Mouse (Mus musculus) activated CD4-positive, CD25-positive, alpha-beta regulatory T cell, adult 4 months (primary cell): ENCODE results near the gene Chchd4. TPM values are rescaled to one million over a fixed set of nuclear protein-coding genes. Genes with fewer than 3 reads are reported as not detected.

Experiments used
- ATAC-seq: one replicate; pipeline ENCODE4 v1.8.0; 2017
- polyA plus RNA-seq, 2 experiments: library from polyadenylated mRNA; unstranded; fragments of 100-300 nt; shearing (Covaris generic); gene quantifications; one replicate each; pipeline ENCODE4 v1.2.1; 2017

Chchd4 gene
- 10 to 100 TPM; 11.0 to 12.6 TPM for polyA plus RNA-seq

- ATAC-seq = peak; percentile 94
These were observed at the start of gene Chchd4, which contains the start of gene Tmem43 for GRCm38 (mm10) chr6:91472868-91473804. Gene Chchd4 (minus strand): TSS chr6:91473546. Gene Tmem43 (plus strand): TSS chr6:91473703.

- no peak for ATAC-seq
These were observed 49.5 kb upstream of the Chchd4 start for GRCm38 (mm10) chr6:91522816-91523215.

- no peak for ATAC-seq
These were observed 45.2 kb upstream of the Chchd4 start for GRCm38 (mm10) chr6:91518454-91519020.

- ATAC-seq = peak; percentile 90
These were observed 42.5 kb upstream of the Chchd4 start, which contains the start of the genes Xpc and Lsm3 for GRCm38 (mm10) chr6:91515545-91516449. Gene Xpc (minus strand): TSS chr6:91515888. Gene Lsm3 (plus strand): TSS chr6:91515928.

- ATAC-seq = peak; percentile 9
These were observed 41.5 kb upstream of the Chchd4 start for GRCm38 (mm10) chr6:91514737-91515362.

GRCm38 (mm10) chr6:91514135-91514534 lies 40.8 kb upstream of the Chchd4 start:
- no peak for ATAC-seq

GRCm38 (mm10) chr6:91510211-91510610 lies 36.9 kb upstream of the Chchd4 start:
- no peak for ATAC-seq

- ATAC-seq = no peak
These were observed 36.0 kb upstream of the Chchd4 start for GRCm38 (mm10) chr6:91509326-91509725.

- ATAC-seq = no peak
These were observed 34.7 kb upstream of the Chchd4 start for GRCm38 (mm10) chr6:91508041-91508440.

GRCm38 (mm10) chr6:91506036-91506435 lies 32.7 kb upstream of the Chchd4 start:
- ATAC-seq = peak; percentile 73

GRCm38 (mm10) chr6:91503302-91503701 lies 30.0 kb upstream of the Chchd4 start:
- no peak for ATAC-seq

- ATAC-seq = no peak
These were observed 21.2 kb upstream of the Chchd4 start for GRCm38 (mm10) chr6:91494526-91494925.

- ATAC-seq = no peak
These were observed 19.7 kb upstream of the Chchd4 start for GRCm38 (mm10) chr6:91493053-91493452.

- ATAC-seq = no peak
These were observed 17.7 kb upstream of the Chchd4 start for GRCm38 (mm10) chr6:91491004-91491403.

- ATAC-seq = no peak
These were observed 16.5 kb upstream of the Chchd4 start for GRCm38 (mm10) chr6:91489872-91490271.

- ATAC-seq = peak; percentile 23
These were observed 15.3 kb upstream of the Chchd4 start for GRCm38 (mm10) chr6:91488496-91489212.

- no peak for ATAC-seq
These were observed 13.5 kb upstream of the Chchd4 start for GRCm38 (mm10) chr6:91486736-91487453.

- ATAC-seq = no peak
These were observed 10.0 kb upstream of the Chchd4 start for GRCm38 (mm10) chr6:91483371-91483770.

GRCm38 (mm10) chr6:91476541-91476940 lies 3.2 kb upstream of the Chchd4 start:
- ATAC-seq = no peak

- no peak for ATAC-seq
These were observed 1.3 kb upstream of the Chchd4 start for GRCm38 (mm10) chr6:91474441-91475190.
